Mouse (Mus musculus) CD4-positive, CD25-positive, alpha-beta regulatory T cell, adult 4 months (primary cell): ENCODE measurements around the gene Rad51b. TPM values are rescaled to one million over a fixed set of nuclear protein-coding genes. Genes with fewer than 3 reads are reported as not detected.
A peak's percentile ranks its signal among the peaks of the same experiment; 100 is the strongest.

ENCODE experiments used
- ATAC-seq: one replicate; pipeline ENCODE4 v1.8.0; 2017
- polyA plus RNA-seq, 2 experiments: library from polyadenylated mRNA; unstranded; fragments of 100-300 nt; shearing (Covaris generic); gene quantifications; one replicate each; pipeline ENCODE4 v1.2.1; 2017

Gene Rad51b
- polyA plus RNA-seq, 2 experiments from 2014 or later = 3.7 to 4.5 TPM

DNA sequence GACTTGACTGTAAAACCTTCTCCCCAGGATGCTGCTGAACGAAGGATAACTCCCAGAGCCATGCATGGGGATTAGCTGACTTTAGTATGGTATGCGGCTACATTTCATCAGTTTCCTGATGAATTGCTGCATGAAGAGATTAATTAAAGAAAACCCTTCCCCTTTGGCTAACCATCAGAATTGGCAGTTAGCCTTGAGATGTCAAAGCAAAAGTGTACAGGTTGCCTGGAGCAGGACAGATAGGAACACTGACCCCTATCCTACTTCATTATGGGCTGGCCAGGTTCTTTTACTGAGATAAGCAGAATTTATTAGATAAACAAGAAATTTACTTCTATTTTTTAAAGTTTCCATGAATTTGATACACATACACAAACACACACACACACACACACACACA, 85.3 kb downstream of the Rad51b start:
- ATAC-seq = no peak

DNA sequence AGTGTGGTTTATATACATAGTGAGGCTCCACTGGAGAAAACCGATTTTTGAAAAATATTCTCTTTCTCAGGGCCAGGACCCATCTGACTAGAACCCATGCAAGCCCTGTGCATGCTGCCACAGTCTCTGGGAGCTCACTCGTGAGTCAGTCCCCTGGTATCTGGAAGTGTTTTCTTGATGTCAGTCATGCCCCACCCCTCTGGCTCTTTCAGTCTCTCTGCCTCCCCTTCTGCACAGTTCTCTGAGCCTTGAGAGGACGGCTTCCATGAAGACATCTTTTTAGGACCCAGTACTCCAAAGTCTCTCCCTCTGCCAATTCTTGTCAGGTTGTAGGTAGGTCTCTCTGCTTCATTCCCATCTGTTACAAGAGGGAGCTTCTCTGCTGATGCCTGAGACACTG, 86.5 kb downstream of the Rad51b start:
- ATAC-seq = no peak

DNA sequence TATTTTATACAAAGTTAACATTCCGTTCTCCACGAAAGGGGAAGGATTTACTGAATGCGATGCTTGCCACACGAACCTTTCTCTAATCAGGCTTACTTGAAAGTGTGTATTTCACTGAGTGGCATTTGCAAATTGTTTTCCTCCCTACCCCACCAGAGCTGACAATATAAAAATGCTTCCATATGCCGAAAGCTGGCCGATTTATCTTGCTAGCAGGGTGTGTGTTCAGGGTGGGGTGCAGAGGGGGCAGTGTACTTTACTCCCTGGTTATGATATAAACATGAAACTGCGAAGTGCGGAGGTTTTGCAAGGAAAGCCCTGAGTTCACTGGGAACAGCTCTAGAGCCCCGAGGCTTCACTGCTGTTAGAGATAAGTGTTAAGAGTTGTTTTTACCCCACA, 87.7 kb downstream of the Rad51b start:
- no peak for ATAC-seq

DNA sequence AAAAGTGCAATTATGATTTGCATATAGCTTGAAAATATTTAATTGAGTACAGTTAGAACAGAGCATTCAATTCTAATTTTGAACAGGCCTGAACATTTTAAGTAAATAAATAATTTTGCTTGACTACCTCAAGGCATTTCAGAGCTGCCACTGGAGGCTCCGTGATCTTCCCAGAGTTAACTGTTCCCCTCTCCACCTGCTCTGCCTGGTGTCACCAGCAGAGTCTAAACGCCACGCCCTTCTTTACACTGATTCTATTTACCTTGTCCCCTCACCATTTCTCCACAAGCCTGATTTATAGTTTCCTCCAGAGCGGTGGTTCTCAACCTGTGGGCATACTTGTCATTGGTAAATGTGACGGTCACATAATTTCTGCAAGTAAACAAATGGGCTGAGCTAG, 88.1 kb downstream of the Rad51b start:
- ATAC-seq = no peak

DNA sequence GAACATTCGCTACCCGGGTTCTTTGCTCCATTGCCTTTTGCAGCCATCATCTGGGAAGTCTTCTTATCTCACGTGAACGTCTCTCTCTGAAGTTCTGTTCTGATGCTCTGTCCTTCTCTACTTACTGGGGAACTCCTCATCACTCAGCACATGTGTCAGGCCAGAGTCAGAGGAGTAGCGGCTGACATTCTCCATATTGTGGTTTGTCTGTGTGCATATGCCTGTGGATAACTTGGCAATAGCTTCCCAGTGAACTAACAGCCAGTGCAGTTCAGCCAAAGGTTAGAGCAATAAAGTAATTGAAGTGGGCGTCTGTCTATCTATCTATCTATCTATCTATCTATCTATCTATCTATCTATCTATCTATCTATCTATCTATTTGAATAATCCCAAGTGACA, 90.8 kb downstream of the Rad51b start:
- ATAC-seq = no peak

DNA sequence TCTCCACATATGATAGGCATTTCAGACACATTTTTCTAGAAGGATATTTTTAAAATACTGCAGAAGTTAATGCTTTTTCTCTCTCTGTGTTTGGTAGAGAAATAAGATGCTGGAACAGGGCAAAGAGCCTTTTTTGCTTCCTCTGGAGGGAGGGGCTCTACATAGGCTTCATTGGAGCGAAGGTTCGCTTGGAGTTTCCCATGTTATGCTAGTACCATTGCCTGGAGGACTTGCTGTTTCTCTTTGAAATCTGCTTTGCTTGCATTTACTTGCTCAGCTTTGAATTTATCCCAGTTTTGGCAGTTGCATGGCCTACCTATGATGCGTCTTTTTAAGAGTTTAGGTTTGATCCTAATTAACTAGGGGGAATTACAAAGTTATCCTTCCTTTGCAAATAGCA, 92.2 kb downstream of the Rad51b start:
- no peak for ATAC-seq

DNA sequence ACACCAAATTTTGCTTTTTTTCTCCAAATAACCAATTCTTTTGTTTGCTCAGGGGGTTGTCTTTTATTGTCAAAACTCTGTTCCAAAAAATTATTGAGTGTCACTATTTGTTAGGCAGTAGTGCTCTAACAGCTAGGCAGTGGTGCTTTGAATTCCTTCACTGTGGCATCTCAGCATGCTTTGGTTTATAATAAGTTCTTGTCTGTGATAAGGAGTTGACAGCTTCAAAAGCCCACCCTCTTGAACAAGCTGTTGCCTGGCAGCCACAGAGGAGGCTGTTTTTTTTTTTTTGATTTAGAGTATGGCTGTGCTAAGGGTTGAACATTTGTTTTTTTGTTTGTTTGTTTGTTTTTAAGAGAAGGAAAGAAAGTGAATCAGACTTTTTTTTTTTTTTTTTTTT, 92.9 kb downstream of the Rad51b start:
- no peak for ATAC-seq

DNA sequence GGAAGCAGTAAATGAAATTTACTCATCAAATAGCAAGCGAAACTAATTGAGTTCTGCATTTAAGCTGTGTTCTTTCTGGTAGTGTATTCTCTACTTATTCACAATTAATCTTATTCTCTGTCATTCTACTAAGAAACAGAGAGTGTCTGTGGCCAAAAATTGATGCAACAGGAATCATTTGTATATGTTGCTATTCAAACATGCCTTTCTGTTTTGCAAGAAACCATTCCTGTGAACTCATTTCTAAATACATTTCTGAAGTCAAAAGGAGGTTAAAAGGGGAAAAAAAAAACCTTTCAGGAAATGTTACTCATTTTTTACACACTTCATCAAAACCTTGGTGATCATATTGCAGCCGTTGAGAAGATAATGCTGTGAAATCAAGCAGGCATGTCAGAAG, 96.6 kb downstream of the Rad51b start:
- ATAC-seq = no peak

DNA sequence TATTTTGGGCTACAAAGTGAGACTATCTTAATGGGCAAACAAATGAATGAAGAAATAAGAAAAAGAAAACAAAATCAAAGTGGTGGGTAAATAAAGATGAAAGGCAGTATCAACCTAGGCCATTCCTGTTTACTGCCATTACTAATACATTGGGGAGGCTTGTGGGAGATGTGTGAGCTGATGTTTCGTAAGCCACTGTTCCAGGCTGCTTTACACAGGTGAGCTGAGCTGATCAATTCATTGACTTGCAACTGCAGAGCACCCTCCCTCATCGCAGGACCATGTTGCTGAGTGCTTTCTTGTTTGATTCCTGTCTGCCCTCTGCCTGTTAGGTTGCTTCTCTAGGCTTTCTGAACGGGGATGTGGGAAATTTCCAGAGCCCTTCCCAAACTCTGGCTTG, 106.9 kb downstream of the Rad51b start:
- ATAC-seq = no peak

DNA sequence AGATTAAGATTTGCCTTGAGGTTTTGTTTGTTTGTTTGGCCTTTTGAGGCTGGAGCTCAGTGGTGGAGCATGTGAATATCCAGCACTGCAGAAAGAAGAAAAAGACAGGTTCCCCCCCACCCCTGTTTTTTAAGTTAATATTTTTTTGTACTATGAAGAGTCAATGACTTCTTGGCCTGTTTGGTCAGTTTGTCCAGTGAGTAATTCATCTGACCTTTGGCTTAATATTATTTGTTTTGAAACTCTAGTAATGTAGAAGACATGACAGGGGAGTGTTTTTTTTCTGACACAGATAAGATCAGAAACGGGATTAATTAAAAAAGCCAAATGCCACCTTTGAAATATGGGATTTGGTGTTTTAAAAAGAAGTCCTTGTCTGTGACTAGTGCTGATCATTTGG, 107.4 kb downstream of the Rad51b start:
- no peak for ATAC-seq

DNA sequence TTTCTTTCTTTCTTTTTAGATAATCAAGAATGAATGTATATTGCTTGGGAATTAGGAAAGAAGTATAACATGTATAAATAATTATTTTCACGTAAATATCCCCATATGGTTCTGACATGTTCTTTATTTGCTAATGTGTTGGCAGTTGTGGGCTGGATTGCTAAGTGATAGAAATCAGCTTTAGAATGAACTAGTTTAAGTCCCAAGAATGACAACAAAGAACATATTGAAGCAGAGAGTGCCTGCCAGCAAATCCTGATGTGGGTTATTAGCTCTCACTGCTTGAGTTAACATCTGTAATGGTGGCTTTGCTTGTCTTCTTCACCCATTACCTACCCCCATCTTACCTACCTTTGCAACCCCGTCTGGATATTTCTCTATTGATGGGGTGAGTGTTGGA, 111.6 kb downstream of the Rad51b start:
- no peak for ATAC-seq

DNA sequence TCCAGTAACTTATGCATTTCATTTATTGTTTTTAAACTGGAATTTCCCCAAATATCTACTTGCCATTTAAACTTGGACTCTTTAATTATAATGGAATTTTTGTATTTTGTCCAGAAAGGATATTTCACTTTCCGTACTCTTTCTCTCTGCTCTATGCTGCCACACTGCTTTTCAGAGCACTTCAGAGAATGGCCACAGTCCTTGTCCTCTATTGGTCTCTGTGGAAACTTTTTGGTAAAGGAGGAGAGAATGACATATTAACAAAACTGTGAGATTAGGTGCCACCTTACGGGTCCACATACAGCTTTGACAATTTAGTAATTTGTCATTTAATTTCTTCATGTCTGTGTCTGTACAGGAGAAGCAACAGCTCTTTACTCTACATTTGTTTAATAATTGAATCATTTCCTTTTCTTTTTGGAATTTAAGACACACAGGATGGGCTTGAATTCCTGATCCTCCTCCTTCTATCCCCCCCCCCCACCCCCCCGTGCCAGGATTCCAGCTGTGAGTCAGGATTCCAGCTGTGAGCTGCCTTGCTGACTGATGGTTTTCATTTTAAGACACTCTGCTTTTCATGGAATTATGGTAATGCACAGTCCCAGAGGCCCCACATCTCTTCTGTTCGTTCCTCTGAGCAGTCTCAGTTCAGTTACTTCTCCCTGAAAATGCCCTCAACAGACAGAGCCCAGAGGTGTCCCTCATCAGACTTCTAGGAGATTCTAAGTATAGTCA, 112.2 kb downstream of the Rad51b start:
- no peak for ATAC-seq

DNA sequence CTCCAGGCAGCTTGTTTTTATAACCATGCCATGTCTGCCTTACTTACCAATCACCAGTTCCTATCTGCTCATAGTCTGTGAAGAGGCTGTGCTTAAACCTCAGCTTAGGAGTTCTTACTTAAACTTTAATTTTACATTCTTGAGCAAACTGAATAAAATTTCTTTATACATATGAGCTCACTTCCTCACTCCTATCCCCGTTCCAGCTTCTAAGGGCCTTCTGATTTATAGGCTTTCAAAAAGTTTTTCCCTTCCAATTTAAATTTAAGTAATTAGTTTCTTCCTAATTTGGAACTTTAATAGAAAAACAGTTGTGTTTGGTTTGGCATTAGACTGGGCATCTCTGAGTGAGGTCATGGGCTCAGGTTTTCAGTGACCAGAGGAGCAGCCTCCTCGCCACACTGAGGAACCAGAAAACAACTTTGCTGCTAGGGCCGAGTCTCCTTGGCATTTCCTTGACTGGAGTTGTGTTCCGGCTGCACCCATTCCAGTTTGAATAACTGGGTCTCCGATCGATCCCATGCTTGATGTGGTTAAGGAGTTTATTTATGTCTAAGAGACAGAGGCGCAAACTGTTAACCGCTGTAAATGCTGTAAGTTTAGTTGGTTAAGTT, 115.9 kb downstream of the Rad51b start:
- no peak for ATAC-seq

DNA sequence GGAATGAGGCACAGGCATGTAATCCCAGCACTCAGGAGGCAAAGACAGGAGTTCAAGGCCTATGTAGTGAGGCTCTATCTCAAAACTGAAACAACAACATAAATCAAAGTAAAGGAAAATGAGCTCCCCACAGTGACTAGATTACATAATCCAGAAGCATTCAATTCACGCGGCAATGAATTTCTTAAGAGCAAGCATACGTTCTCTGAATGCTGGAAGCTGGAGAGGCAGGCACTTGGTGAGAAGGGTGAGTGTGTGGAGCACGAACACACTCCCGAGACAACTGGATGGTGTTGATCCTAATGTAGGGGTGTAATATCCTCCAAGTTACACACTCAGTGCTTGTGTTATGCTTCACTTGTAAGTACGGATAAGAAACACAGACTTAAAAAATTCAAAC, 120.3 kb downstream of the Rad51b start:
- no peak for ATAC-seq

DNA sequence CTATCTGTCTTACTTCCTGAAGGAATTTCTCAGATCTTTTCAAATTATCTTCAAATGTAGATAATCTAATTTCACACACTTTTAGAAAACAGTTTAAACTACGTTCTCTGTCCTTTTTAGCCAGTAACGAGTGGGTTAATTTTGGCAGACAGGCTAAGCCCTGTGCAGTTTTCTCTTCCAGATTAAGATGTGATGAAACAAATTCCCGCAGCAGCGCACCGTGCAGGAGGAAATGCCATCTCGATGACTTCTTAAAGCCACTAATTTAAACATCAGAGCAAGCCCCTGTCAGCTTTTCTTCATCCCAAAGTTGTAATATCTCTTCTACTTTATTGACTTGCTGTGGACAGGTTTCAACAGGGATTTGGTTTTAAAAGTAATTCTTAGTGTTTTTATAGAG, 123.5 kb downstream of the Rad51b start:
- no peak for ATAC-seq

DNA sequence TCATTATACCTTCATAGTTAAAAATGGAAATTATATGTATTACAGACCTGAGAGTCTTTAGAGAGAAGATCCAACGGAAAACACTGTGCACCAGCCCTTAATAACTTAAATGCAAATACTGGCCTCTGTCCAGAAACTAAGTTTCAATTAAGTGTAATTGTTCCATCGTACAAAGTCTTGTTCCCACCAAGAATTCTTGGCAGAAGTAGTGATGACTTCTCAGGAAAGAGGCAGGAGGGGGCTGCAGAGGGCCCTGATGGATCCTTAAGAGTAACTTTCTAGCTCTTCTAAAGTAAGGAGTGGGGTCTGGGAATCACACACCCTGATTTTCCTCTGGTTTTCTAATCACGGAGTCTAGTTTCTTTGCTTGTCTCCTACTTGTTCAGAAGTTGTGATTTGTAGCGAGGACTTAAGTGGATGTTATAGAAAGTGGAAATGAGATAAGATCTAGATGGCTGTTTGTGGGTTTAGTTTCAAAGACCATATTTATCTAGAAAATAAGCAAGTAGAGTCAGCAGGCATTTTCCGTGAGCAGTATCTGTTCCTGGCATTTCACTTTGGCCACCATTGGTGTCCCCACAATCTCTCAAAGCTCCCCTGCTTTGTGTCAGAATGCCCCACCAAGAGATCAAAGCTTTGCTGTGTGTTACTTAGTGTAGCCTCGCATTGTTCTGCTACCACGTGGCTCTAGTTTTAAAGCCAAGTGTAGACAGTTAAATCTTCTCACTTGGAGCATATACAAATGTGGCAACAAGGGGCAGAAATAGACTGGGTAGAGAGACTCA, 132.6 kb downstream of the Rad51b start:
- ATAC-seq = peak; percentile 47

DNA sequence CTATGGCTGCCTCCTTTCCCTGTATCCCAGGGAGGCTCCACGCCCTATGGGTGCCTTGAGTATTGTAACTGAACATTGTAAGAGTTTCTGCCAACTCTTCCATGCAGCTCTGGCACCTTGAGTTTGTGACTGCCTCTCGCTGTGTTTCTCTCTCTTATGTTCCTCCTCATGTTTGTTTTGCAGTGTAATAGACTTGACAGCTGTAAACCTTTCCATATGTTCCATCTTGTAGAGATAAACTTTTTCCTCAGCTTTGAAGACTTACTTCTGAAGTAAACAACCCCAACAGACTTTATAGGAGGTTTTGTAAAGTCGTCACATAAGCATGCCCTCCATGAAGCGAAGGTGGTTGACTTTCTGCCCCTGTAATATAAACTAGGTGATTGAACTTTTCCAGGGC, 134.1 kb downstream of the Rad51b start:
- no peak for ATAC-seq

DNA sequence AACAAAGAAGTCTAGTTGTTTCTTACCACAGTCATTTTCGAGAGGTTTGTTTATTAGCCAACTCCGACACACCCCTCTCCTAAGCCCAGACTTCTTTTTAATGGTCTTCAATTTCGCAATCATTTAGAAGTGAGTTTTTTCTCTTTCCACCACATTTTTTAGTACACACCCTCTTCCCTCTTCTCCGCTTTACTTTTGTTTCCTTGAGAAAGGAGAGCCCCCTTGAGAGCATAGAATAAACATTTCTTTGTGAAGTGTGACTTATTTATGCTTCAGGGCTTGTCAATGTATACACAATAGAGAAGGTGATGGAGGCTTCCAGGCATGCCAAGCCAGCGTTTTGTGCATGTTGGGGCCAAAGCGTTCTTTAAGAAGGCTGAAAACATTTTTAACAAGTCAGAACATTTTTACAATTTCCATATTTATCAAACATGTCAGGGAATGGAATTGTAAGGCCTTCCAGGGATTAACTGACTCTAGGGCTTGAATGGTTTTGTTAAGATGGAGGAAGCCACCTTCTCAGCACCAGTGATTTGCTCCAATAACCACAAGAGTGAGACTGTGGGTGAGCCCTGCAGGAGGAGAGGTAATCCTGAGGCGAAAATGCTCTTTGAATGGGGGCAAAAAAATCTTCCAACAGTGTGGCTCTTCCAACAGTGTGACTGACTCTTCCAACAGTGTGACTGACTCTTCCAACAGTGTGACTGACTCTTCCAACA, 136.8 kb downstream of the Rad51b start:
- ATAC-seq = no peak

DNA sequence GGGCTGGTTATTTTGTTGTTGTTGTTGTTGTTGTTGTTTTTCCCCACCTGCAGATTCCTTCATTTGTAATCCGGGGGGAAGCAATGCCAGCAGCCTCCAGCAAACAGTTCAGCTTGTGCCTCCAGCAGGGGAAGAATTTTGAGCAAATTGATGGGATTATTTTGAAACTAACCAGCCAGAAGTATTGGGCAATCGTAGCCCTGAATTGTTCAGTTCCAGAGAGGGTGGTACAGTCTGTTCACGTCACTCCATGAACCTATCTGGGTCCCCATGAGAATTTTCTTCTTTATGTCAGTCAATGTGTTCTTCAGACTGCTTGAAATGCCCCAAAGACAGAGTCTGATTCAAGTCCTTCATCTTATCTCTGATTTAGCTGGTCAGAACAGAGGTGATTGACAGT, 138.4 kb downstream of the Rad51b start:
- ATAC-seq = no peak

DNA sequence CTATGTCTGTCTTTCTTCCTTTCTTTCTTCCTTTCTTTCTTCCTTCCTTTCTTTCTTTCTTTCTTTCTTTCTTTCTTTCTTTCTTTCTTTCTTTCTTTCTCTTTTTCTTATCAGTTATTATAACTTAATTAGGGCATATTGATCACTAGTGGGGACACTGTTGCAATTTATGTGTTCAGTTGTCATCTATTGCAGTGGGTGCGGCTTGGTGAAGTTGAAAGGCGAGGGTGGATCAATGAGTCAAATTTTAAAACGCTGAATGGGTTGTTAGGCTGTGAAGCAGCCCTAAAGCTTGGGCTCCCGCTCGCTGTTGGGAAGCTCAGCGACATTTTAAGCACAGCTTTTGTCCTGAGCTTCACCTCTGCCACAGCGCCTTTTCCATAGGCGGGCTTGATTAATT, 139.0 kb downstream of the Rad51b start:
- ATAC-seq = no peak

DNA sequence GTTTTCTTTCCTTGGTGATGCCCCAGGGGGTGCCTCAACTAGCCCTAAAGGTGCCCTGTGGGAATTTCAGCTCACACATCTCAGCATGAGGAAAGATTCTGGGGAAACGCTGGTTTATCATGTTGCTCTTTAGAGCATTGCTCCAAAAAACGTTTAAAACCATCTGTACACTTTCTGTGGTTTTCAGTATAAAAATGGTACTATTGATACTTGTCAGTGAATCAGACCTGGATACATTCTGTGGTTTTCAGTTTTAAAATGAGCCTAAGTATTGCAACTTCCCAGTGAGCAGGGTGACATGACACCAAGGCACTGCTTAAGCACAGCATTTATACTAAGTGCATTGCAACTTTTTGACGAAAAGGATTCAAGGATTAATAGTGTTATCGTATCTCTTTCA, 139.8 kb downstream of the Rad51b start:
- no peak for ATAC-seq

DNA sequence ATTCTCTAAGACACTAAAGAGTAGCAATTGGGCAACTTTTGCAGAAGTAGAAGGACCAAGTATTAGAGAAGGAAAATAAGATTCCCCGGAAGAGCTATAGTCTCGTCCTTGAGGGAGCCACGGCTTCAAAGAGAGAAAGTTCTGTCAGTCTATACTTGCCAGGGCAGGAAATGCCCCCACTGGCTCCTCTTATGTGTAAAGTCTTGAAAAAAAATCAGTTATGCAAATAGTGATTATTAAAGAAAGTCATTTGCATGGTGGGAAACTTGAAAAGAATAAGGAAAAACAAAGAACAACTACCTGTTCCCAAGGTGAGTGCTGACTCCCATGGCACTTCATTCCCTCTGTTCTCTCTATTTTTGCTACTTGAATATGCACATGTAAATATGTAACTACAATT, 140.5 kb downstream of the Rad51b start:
- peak; percentile 31 for ATAC-seq

DNA sequence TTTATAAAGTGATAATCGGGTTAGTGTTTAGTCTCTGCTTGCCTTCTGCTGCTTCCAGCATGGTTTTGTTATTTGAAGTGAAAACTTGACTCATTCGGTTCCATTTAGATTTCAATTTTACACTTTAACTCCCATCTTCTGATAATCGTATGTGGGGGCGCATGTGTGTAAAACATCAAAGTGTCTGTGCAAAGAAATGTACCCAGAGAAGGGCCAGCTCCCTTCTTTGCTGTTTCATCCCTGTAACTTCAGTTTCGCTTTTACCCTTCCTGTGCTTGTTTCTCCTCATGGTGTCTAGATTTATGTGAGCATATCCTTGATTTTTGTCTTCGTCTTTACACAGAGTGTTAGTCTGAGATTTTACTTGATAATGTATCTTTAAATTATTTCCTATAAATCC, 142.9 kb downstream of the Rad51b start:
- peak; percentile 26 for ATAC-seq
